Mouse (Mus musculus) forebrain, embryonic 14.5 days (tissue): ENCODE results near the gene Cnpy3. TPM values are rescaled to one million over a fixed set of nuclear protein-coding genes. Genes with fewer than 3 reads are reported as not detected.
A peak's percentile ranks its signal among the peaks of the same experiment; 100 is the strongest.

Source experiments
- ATAC-seq: fragments of 200-750 bp; cut with Nextera tagmentation; 2 replicates; pipeline ENCODE4 v1.8.0; 2017; ENCODE audit warnings: mild to moderate bottlenecking, moderate library complexity
- DNase-seq: peaks from one replicate; pipeline ENCODE4 v3.0.0-alpha.2; 2015; ENCODE audit warnings: low spot score
- H3K27ac ChIP-seq: fragments of 300-500 bp; sonication (generic); 2 replicates; pipeline ENCODE4 v1.5.1; 2014; ENCODE audit warnings: low read depth, mild to moderate bottlenecking, control low read depth, low read length, moderate library complexity
- H3K27me3 ChIP-seq: fragments of 300-500 bp; sonication (generic); replicated peaks from 2 replicates; pipeline ENCODE4 v1.6.1; 2014; ENCODE audit warnings: low read length, control low read depth, mixed read lengths; ENCODE audit not compliant: control insufficient read depth, insufficient read depth
- H3K36me3 ChIP-seq: fragments of 300-500 bp; sonication (generic); 2 replicates; pipeline ENCODE4 v1.6.1; 2014; ENCODE audit warnings: low read length, control low read depth; ENCODE audit not compliant: control insufficient read depth, insufficient read depth
- H3K4me1 ChIP-seq: fragments of 300-500 bp; sonication (generic); 2 replicates; pipeline ENCODE4 v1.6.1; 2014; ENCODE audit warnings: antibody characterized with exemption, low read length, control low read depth; ENCODE audit not compliant: control insufficient read depth, insufficient read depth
- H3K4me2 ChIP-seq: fragments of 300-500 bp; sonication (generic); 2 replicates; pipeline ENCODE4 v1.6.1; 2014; ENCODE audit warnings: mild to moderate bottlenecking, control low read depth, low read length
- H3K4me3 ChIP-seq: fragments of 300-500 bp; sonication (generic); 2 replicates; pipeline ENCODE4 v1.5.1; 2014; ENCODE audit warnings: low read depth, low read length, control low read depth
- H3K9ac ChIP-seq: fragments of 300-500 bp; sonication (generic); 2 replicates; pipeline ENCODE4 v1.6.1; 2014; ENCODE audit warnings: mild to moderate bottlenecking, low read length, control low read depth, moderate library complexity
- H3K9me3 ChIP-seq: fragments of 300-500 bp; sonication (generic); replicated peaks from 2 replicates; pipeline ENCODE4 v1.6.1; 2016; ENCODE audit warnings: low read length, control low read depth, mixed read lengths; ENCODE audit not compliant: control insufficient read depth
- WGBS: fragments of 180-500 bp; shearing (Covaris S2); extraction: QIAGEN DNeasy Blood & Tissue Kit; methylation state at CpG from one replicate; pipeline ENCODE4 v1.1.7; 2014; 5-methylcytosine and 5-hydroxymethylcytosine counted together
- polyA plus RNA-seq: library from polyadenylated mRNA; unstranded; fragments of >200 nt; fragmentation: Nextera tagmentation; extraction: Ambion mirVana; gene quantifications from 2 replicates; pipeline ENCODE4 v1.2.1, GENCODE M21; 2014

The Cnpy3 gene
- polyA plus RNA-seq, 1 experiment from 2014 or later: 54.1 TPM

DNA sequence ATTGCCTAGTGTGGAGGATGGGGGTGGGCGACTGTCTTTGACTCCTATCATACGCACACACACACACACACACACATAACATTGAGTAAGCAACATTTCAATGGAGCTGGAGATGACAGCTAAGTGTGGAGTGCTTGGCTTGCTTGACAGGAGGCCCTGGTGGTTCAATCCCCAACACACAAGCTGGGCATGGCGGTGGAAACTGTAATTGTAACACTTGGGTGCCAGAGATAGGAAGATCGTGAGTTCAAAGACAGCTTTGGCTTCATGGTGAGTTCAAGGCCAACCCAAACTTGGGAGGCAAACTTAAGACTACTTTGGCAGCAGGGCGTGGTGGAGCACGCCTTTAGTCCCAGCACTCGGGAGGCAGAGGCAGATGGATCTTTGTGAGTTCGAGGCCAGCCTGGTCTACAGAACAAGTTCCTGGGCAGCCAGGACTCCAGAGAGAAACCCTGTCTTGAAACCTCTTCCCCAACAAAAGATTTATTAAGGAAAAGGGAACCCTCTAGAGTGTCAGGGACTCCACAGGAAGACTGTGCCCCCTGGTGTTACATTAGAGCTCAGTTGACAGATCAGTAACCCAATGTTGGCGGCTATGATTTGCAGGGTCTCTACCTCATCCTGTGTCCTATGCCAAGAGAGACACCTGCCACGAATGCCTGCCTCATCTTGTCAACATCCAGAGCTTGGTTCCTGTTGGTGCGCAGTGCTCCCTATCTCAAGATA lies 37.1 kb downstream of the Cnpy3 start:
- 94% methylated on average over 11 of the region's 11 CpGs for WGBS
- H3K36me3 ChIP-seq: peaks cover 31% of the 10 kb centered on the region
- DNase-seq: no peak

DNA sequence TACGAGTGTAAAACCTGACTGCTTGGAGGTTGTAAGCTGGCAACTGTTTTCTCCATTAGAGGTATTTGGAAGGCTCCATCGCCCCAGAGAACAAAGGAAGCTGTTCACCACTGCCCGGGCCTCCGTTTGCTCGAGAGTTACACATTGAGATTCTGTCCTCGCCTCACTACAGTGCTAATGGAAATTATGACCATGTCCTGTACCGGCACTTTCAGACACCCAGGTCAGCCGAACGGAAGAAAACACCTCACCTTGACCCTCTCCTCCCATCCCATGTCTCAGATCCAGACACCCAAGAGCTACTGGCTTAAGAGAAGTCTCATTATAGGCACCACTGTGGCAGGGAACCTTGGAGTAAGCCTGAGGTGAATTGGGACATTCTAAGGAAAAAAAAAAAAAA lies 38.2 kb downstream of the Cnpy3 start:
- Histone ChIP-seq H3K4me1 (peaks cover 6% of the 10 kb centered on the region), H3K27ac (no peak overlapping the region), H3K9me3 (no peaks in the 10 kb centered on the region), H3K27me3 (no peaks in the 10 kb centered on the region), H3K9ac (no peak overlapping the region), H3K4me2 (no peak overlapping the region), H3K36me3 (peaks cover 31% of the 10 kb centered on the region), H3K4me3 (no peak overlapping the region)
- WGBS: 83% methylated on average over 9 of the region's 9 CpGs
- DNase-seq: no peak
- ATAC-seq: no peak

More for the DNA sequence above, 37.1 kb downstream of the Cnpy3 start:
- no peak overlapping the region for H3K9ac ChIP-seq
- no peak for ATAC-seq
- H3K4me2 ChIP-seq: no peak overlapping the region
- peaks cover 6% of the 10 kb centered on the region for H3K4me1 ChIP-seq
- no peaks in the 10 kb centered on the region for H3K9me3 ChIP-seq
- no peaks in the 10 kb centered on the region for H3K27me3 ChIP-seq
- no peak overlapping the region for H3K4me3 ChIP-seq
- no peak overlapping the region for H3K27ac ChIP-seq

DNA sequence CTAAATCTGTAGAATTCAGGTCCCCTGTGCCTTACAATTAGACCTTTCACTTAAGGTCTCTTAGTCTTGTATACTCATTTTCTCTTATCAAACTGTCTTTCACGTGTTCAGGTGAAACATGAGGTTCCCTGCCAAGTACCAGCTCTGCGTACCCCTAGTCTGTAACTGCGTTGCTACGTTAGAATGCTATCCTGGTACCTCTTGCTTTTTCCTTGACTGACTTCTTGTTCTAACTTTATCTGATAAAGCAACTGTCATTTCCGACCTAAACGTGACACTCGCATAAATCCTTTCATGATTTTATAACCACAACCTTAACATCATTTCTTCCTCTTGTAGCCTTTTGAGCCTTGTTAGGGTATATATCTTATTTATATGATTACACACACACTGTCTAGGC lies 39.6 kb downstream of the Cnpy3 start:
- DNase-seq (no peak), ATAC-seq (no peak)
- no peaks in the 10 kb centered on the region for H3K9me3 ChIP-seq
- peaks cover 31% of the 10 kb centered on the region for H3K36me3 ChIP-seq
- WGBS: 76% methylated on average over 7 of the region's 7 CpGs
- H3K9ac ChIP-seq: peak overlapping the region; percentile 84
- peaks cover 6% of the 10 kb centered on the region for H3K4me1 ChIP-seq
- H3K4me3 ChIP-seq: peak overlapping the region; percentile 97
- H3K4me2 ChIP-seq: peak overlapping the region; percentile 98
- H3K27me3 ChIP-seq: no peaks in the 10 kb centered on the region
- H3K27ac ChIP-seq: no peak overlapping the region

DNA sequence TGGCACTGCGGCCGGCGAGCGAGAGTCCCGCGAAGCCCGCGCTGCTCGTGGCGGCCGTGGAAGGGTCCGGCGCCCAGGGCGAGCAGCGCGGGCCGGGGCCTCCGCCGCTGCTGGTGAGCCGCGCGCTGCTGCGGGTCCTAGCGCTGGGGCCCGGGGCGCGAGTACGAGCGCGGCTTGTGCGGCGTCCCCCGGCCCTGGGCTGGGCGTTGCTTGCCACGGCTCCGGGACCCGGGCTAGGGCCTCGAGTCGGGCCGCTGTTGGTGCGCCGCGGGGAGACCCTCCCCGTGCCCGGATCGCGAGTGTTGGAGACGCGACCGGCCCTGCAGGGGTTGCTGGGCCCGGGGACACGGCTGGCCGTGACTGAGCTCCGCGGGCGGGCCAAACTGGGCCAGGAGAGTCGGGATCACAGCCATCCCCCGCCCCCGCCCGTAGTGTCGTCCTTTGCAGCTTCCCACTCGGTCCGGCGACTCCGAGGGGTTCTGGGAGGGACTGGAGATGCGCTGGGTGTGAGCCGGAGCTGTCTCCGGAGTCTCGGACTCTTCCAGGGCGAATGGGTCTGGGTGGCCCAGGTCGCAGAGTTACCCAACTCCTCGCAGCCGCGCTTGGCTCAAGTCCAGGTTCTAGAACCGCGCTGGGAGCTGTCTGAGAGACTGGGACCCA lies 40.3 kb downstream of the Cnpy3 start:
- peak overlapping the region; percentile 67; the same call in 1 of the 2 replicates for H3K27ac ChIP-seq
- H3K9me3 ChIP-seq: no peaks in the 10 kb centered on the region
- peak overlapping the region; percentile 98 for H3K4me2 ChIP-seq
- DNase-seq: no peak
- H3K27me3 ChIP-seq: no peaks in the 10 kb centered on the region
- peaks cover 28% of the 10 kb centered on the region for H3K36me3 ChIP-seq
- H3K9ac ChIP-seq: peak overlapping the region; percentile 84
- peaks cover 6% of the 10 kb centered on the region for H3K4me1 ChIP-seq
- ATAC-seq: peak; percentile 75
- H3K4me3 ChIP-seq: peak overlapping the region; percentile 97
- under 1% methylated on average over 62 of the region's 76 CpGs for WGBS

DNA sequence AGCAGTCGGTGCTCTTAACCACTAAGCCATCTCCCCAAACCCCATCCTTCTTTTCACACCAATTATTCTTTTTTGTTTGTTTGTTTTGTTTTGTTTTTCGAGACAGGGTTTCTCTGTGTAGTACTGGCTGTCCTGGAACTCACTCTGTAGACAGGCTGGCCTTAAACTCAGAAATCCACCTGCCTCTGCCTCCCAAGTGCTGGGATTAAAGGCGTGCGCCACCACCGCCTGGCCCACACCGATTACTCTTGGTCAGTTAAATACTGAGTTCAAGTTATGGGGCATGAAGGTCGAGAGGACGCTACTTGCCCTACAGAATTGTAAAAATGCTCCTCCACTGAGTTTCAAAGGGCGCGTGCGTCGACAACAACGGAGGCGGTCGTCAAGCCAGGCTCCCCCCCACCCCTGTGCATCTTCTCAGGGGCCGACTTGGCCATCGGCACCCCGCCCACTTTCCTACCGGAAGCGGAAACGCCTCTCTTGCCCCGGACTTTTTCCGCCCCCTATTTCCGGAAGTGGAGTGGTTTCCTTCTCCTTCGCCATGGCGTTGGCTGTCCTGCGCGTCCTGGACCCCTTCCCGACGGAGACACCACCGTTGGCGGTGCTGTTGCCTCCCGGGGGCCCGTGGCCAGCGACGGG lies 40.9 kb downstream of the Cnpy3 start, which contains the start of gene Pex6:
Pex6 (plus strand) TSS at position 505 of the 639 bp plus-strand sequence.
- peaks cover 6% of the 10 kb centered on the region for H3K4me1 ChIP-seq
- H3K4me3 ChIP-seq: peak within 1 kb of the TSS; percentile 97
- peak within 1 kb of the TSS; percentile 67 for H3K27ac ChIP-seq
- H3K36me3 ChIP-seq: peaks cover 22% of the 10 kb centered on the region
- ATAC-seq (peak; percentile 94), DNase-seq (peak; percentile 97)
- 11% methylated on average over 36 of the region's 36 CpGs for WGBS
- H3K4me2 ChIP-seq: peak within 1 kb of the TSS; percentile 98
- no peaks in the 10 kb centered on the region for H3K27me3 ChIP-seq
- H3K9ac ChIP-seq: peak within 1 kb of the TSS; percentile 84
- no peaks in the 10 kb centered on the region for H3K9me3 ChIP-seq

DNA sequence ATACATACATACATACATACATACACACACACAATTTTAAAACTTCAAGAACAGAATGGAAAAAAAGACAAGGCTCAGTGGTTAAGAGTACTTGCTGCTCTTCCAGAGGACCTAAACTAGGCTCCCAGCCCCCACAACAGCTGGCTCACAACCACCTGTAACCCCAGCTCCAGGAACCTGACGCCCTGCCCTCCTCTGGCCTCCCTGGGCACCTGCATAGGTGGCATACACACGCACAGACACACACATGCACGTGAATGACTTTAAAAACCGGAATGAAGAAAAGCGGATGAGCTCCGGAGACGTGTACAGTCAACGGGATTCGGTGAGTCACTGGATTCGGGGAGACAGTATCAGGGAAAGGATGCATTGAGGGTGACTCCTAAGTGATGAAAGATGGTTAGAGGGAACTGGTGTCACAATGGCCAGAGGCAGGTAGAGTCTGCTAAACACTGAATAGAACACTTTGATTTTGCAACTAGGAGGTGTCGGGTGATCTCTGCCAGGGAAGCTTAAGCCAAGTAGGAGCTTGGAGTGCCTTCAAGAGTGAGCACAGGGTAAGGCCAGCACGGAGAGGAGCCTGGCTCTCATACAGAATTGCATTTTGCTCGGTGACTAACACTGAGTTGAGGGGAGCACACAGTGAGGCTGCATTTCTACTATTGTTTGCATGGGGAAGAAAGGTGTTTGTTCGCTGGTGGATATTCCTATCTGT lies 45.5 kb downstream of the Cnpy3 start:
- H3K27me3 ChIP-seq: no peaks in the 10 kb centered on the region
- no peaks in the 10 kb centered on the region for H3K36me3 ChIP-seq
- peaks cover 19% of the 10 kb centered on the region for H3K4me1 ChIP-seq
- ATAC-seq (no peak), DNase-seq (no peak)
- H3K27ac ChIP-seq: no peak overlapping the region
- H3K4me3 ChIP-seq: no peak overlapping the region
- no peak overlapping the region for H3K9ac ChIP-seq
- H3K9me3 ChIP-seq: no peaks in the 10 kb centered on the region
- 91% methylated on average over 14 of the region's 14 CpGs for WGBS
- no peak overlapping the region for H3K4me2 ChIP-seq

DNA sequence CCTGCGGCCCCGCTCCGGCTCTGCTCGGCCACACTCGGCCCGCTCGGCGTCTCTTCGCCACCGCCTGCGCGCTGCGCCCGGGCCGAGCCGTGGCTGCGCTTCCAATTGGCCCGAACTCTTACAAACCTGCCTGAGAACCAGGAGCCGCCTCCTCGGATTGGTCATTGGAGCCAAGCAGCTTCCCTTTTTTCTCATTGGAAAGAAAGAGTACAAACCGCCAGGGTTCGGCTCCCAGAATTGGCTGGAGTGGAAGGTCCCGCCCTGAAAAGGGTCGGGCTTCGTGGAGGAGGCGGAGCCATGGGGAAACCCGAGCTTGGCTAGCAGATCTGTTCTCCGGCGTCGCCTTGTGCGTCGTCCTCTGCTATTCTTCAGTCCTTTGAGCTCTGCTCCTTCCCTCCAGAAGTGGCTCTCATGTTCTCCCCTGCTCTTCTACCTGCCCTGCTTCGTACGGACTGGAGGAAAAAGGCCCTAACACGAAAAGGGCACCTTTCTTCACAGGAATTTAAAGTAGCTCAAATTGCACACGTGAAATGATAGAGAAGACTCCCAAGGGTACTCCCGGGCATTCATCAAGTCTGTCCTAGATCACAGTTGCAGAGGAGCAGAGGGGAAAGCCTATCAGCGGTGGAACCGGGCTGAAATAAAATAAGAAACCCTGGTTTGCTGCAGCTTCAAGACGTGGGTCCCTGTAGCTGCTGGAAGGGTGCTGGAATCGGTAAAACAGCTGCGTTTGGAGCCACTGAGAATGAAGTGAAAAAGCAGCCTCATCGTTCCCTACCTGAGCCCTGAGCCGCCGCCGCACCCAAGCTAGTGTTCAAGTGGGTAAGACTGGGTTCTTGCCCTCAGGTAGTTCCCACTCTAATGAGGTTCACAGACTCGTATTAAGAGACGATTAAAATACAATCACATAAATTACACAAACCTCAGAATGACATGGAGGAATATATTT lies 46.9 kb downstream of the Cnpy3 start, which contains the start of gene Ppp2r5d:
Ppp2r5d (minus strand) TSS at position 225 of the 949 bp plus-strand sequence.
- Histone ChIP-seq H3K36me3 (no peaks in the 10 kb centered on the region), H3K9ac (peak within 1 kb of the TSS; percentile 95), H3K27ac (peak within 1 kb of the TSS; percentile 90), H3K27me3 (no peaks in the 10 kb centered on the region), H3K4me3 (peak within 1 kb of the TSS; percentile 95), H3K4me1 (peaks cover 19% of the 10 kb centered on the region), H3K9me3 (no peaks in the 10 kb centered on the region), H3K4me2 (peak within 1 kb of the TSS; percentile 86)
- WGBS: 1% methylated on average over 48 of the region's 48 CpGs
- DNase-seq (peak; percentile 99), ATAC-seq (peak; percentile 98)
